Mouse (Mus musculus) midbrain, embryonic 11.5 days (tissue): ENCODE data around the gene Amotl1. TPM values are rescaled to one million over a fixed set of nuclear protein-coding genes. Genes with fewer than 3 reads are reported as not detected.

ENCODE experiments used
- ATAC-seq: fragments of 200-750 bp; cut with Nextera tagmentation; 2 replicates; pipeline ENCODE4 v1.8.0; 2017; ENCODE audit warnings: moderate TSS enrichment, moderate library complexity; ENCODE audit not compliant: low FRiP score
- DNase-seq: peaks from one replicate; pipeline ENCODE4 v3.0.0; 2015; ENCODE audit warnings: low spot score; ENCODE audit errors: missing footprints
- H3K27ac ChIP-seq: fragments of 300-500 bp; sonication (generic); 2 replicates; pipeline ENCODE4 v1.5.1; 2014; ENCODE audit warnings: low read depth, low read length
- H3K27me3 ChIP-seq: fragments of 300-500 bp; sonication (generic); 2 replicates; pipeline ENCODE4 v1.6.1; 2014; ENCODE audit warnings: mild to moderate bottlenecking, low read length, moderate library complexity, mixed read lengths; ENCODE audit not compliant: control insufficient read depth, insufficient read depth
- H3K36me3 ChIP-seq: fragments of 300-500 bp; sonication (generic); 2 replicates; pipeline ENCODE4 v1.6.1; 2014; ENCODE audit warnings: mild to moderate bottlenecking, low read length, moderate library complexity, mixed read lengths; ENCODE audit not compliant: control insufficient read depth, insufficient read depth
- H3K4me1 ChIP-seq: fragments of 300-500 bp; sonication (generic); 2 replicates; pipeline ENCODE4 v1.6.1; 2014; ENCODE audit warnings: low read length; ENCODE audit not compliant: control insufficient read depth, insufficient read depth
- H3K4me2 ChIP-seq: fragments of 300-500 bp; sonication (generic); 2 replicates; pipeline ENCODE4 v1.6.1; 2014; ENCODE audit warnings: mild to moderate bottlenecking, moderate library complexity
- H3K4me3 ChIP-seq: fragments of 300-500 bp; sonication (generic); 2 replicates; pipeline ENCODE4 v1.5.1; 2014; ENCODE audit warnings: low read depth, low read length
- H3K9ac ChIP-seq: fragments of 300-500 bp; sonication (generic); 2 replicates; pipeline ENCODE4 v1.6.1; 2014; ENCODE audit warnings: low read length
- H3K9me3 ChIP-seq: fragments of 300-500 bp; sonication (generic); 2 replicates; pipeline ENCODE4 v1.6.1; 2016; ENCODE audit warnings: low read length; ENCODE audit not compliant: control insufficient read depth
- WGBS: fragments of 180-500 bp; shearing (Covaris S2); extraction: QIAGEN DNeasy Blood & Tissue Kit; methylation state at CpG from one replicate; pipeline ENCODE4 v1.1.7; 2014; 5-methylcytosine and 5-hydroxymethylcytosine counted together
- polyA plus RNA-seq: library from polyadenylated mRNA; unstranded; fragments of >200 nt; fragmentation: Nextera tagmentation; extraction: Ambion mirVana; gene quantifications from 2 replicates; pipeline ENCODE4 v1.2.1, GENCODE M21; 2014

Gene Amotl1
- polyA plus RNA-seq, 1 experiment from 2014 or later, result 15.2 TPM

- no peak overlapping the region for H3K4me2 ChIP-seq
- ATAC-seq (peak; percentile 25), DNase-seq (peak; percentile 85)
- H3K36me3 ChIP-seq, result no peaks in the 10 kb centered on the region
- H3K27me3 ChIP-seq, result peaks cover 9% of the 10 kb centered on the region; the same call in 1 of the 2 replicates
- WGBS, result 22% methylated on average over 5 of the region's 5 CpGs
- no peak overlapping the region for H3K9ac ChIP-seq
- H3K4me1 ChIP-seq, result peaks cover 25% of the 10 kb centered on the region
- H3K4me3 ChIP-seq, result no peak overlapping the region
- H3K27ac ChIP-seq, result no peak overlapping the region
- no peaks in the 10 kb centered on the region for H3K9me3 ChIP-seq
These were observed 13.1 kb downstream of the Amotl1 start for GRCm38 (mm10) chr9:14631729-14632128.

DNA sequence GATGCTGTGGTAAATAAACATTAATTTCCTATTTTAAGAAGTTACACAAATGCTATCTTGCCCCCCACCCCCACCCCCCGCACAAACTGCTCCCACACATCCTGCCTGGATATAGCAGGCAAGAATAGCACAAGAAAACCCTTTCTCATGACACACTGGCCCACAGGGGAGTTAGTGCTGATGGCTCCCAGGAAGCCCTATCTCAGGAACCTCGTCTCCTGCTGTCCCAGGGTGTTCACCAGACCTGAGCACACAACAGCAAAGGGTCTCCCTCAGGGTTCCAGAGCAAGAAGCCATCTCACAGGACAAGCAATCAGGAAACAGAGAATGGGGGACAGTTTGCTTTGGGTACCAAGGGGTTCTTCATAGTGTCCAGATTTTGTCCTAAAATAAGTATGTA lies 17.3 kb downstream of the Amotl1 start:
- Histone ChIP-seq H3K4me2 (no peak overlapping the region), H3K27me3 (no peaks in the 10 kb centered on the region), H3K9me3 (no peaks in the 10 kb centered on the region), H3K36me3 (no peaks in the 10 kb centered on the region), H3K4me1 (peaks cover 10% of the 10 kb centered on the region; the same call in 1 of the 2 replicates), H3K4me3 (no peak overlapping the region), H3K27ac (no peak overlapping the region), H3K9ac (no peak overlapping the region)
- WGBS, result 77% methylated on average over 2 of the region's 2 CpGs
- ATAC-seq (no peak), DNase-seq (no peak)

- no peak for ATAC-seq
- 90% methylated on average over 3 of the region's 3 CpGs for WGBS
- Histone ChIP-seq H3K4me2 (no peak overlapping the region), H3K4me1 (no peaks in the 10 kb centered on the region), H3K9ac (no peak overlapping the region), H3K9me3 (no peaks in the 10 kb centered on the region), H3K27me3 (no peaks in the 10 kb centered on the region), H3K36me3 (no peaks in the 10 kb centered on the region), H3K27ac (no peak overlapping the region), H3K4me3 (no peak overlapping the region)
- no peak for DNase-seq
These were observed 18.9 kb downstream of the Amotl1 start for GRCm38 (mm10) chr9:14625961-14626360.

DNA sequence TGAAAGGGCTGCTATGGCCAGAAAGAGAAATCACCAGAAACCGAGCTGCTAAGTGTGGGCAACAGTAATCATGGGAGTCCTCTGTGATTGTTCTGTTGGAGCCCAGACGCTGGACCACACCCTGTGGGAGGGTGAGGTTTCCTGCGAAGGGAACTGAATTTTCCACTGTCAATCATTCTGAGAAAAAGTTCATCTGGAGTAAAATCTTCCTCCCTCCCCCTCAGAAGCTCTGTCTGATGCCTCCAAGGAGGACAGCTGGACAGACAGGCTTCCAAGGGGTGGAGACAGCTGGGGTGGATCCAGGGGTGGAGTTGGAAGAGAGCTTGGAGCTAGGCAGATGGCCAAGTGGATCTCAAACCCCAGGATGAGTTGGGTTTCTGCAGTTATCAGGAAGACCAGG lies 19.8 kb downstream of the Amotl1 start:
- Histone ChIP-seq H3K9ac (no peak overlapping the region), H3K27ac (no peak overlapping the region), H3K9me3 (no peaks in the 10 kb centered on the region), H3K36me3 (no peaks in the 10 kb centered on the region), H3K27me3 (no peaks in the 10 kb centered on the region), H3K4me2 (no peak overlapping the region), H3K4me1 (no peaks in the 10 kb centered on the region), H3K4me3 (no peak overlapping the region)
- DNase-seq (no peak), ATAC-seq (no peak)
- whole genome bisulfite sequencing, result 60% methylated on average over 3 of the region's 3 CpGs

DNA sequence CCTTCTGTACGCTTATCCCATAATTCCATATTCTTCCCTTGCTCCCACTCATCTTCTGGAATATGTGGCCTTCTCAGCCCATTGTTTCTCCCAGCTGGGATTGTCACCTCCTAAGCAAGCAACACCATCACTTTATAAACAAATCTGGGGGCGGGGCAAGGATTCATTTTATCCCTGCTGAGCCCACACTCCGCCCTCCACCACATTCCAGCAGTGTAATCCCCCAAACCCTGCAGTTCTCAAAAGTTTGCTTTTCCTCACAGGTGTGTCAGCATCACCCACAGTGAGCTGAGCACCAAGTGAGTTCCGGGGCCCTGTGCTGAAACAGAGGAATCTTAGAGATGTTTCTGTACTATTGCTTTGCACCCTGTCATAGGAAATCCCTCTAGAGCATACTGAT lies 20.9 kb downstream of the Amotl1 start:
- Histone ChIP-seq H3K27ac (no peak overlapping the region), H3K4me1 (no peaks in the 10 kb centered on the region), H3K36me3 (no peaks in the 10 kb centered on the region), H3K9ac (no peak overlapping the region), H3K4me3 (no peak overlapping the region), H3K4me2 (no peak overlapping the region), H3K9me3 (no peaks in the 10 kb centered on the region), H3K27me3 (no peaks in the 10 kb centered on the region)
- WGBS, result 57% methylated on average over 4 of the region's 4 CpGs
- DNase-seq, result no peak
- no peak for ATAC-seq

DNA sequence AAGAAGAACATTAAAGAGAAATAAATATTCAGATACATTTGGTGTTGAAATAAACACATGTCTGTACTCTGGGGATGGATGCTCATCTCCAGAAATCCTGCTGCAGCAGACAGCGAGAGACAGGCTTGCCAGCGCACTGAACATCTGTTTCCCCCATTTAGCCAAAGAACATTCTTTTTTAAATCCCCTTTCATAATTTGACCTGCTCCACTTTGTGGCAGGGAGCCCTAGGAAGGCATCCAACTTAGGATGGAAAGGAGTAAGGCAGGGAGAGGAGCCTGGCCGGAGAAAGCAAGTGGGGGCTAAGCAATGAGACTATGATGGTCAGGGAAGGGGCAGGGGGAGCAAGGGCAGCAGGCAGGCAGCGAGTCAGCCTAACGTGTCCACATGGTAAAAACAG lies 21.6 kb downstream of the Amotl1 start:
- DNase-seq (no peak), ATAC-seq (no peak)
- H3K4me3 ChIP-seq, result no peak overlapping the region
- no peaks in the 10 kb centered on the region for H3K9me3 ChIP-seq
- no peaks in the 10 kb centered on the region for H3K4me1 ChIP-seq
- H3K27me3 ChIP-seq, result no peaks in the 10 kb centered on the region
- H3K4me2 ChIP-seq, result no peak overlapping the region
- no peak overlapping the region for H3K27ac ChIP-seq
- H3K36me3 ChIP-seq, result no peaks in the 10 kb centered on the region
- 55% methylated on average over 5 of the region's 5 CpGs for WGBS
- no peak overlapping the region for H3K9ac ChIP-seq

DNA sequence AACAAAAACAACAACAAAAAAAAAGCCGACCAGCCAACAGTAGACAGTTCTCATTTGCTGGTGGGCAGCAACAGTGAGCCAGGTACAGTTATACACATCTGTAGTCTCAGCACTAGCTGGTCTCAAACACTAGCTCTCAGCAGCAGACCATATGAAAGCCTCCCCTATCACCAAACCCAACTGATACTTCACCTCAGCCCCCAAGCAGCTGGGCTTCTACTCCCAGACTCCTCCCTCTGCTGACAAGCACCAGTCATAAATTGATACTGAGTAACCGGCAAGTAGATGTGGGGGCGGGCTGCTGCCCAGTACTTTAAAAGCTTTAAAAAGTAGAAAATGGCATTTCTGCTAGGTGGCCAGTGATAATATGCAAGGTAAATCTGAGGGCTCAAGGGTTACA lies 22.0 kb downstream of the Amotl1 start:
- Histone ChIP-seq H3K27me3 (no peaks in the 10 kb centered on the region), H3K9ac (no peak overlapping the region), H3K4me3 (no peak overlapping the region), H3K4me2 (no peak overlapping the region), H3K27ac (no peak overlapping the region), H3K36me3 (no peaks in the 10 kb centered on the region), H3K4me1 (no peaks in the 10 kb centered on the region), H3K9me3 (no peaks in the 10 kb centered on the region)
- 85% methylated on average over 3 of the region's 3 CpGs for WGBS
- ATAC-seq (no peak), DNase-seq (no peak)

DNA sequence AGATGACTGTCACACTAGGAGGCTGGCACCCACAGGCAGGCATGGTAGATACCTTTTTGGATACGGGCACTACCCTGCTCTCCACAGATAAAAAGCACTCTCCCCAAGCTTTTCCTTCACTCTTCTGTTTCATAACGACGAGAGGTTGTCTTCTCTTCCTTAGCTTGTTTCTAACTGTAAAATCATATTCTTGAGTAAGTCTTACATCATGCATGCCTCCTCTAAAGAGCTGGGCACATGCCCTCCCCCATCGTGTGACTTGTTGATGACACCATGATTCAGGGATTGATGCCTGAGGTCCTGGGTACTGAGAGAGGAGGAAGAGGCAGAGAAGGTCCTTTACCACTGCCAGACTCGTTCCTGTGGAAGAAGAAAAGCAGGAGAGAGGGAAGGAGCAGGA lies 24.7 kb downstream of the Amotl1 start:
- Histone ChIP-seq H3K4me3 (no peak overlapping the region), H3K9me3 (no peaks in the 10 kb centered on the region), H3K4me2 (no peak overlapping the region), H3K9ac (no peak overlapping the region), H3K36me3 (no peaks in the 10 kb centered on the region), H3K27ac (no peak overlapping the region), H3K4me1 (no peaks in the 10 kb centered on the region), H3K27me3 (peaks cover 2% of the 10 kb centered on the region; the same call in 1 of the 2 replicates)
- 81% methylated on average over 5 of the region's 5 CpGs for WGBS
- DNase-seq, result no peak
- no peak for ATAC-seq

- Histone ChIP-seq H3K4me2 (peak overlapping the region; percentile 73), H3K27me3 (peaks cover 2% of the 10 kb centered on the region; the same call in 1 of the 2 replicates), H3K9ac (peak overlapping the region; percentile 98), H3K27ac (no peak overlapping the region; the same call in 1 of the 2 replicates), H3K4me1 (peaks cover 17% of the 10 kb centered on the region), H3K4me3 (peak overlapping the region; percentile 88), H3K9me3 (no peaks in the 10 kb centered on the region), H3K36me3 (no peaks in the 10 kb centered on the region)
- DNase-seq, result peak; percentile 96
- 11% methylated on average over 31 of the region's 33 CpGs for WGBS
- peak; percentile 92 for ATAC-seq
These were observed 29.6 kb downstream of the Amotl1 start for GRCm38 (mm10) chr9:14614931-14615880.
